8 mouse cellular contexts compared by ENCODE assay signal in the genomic region with DNA sequence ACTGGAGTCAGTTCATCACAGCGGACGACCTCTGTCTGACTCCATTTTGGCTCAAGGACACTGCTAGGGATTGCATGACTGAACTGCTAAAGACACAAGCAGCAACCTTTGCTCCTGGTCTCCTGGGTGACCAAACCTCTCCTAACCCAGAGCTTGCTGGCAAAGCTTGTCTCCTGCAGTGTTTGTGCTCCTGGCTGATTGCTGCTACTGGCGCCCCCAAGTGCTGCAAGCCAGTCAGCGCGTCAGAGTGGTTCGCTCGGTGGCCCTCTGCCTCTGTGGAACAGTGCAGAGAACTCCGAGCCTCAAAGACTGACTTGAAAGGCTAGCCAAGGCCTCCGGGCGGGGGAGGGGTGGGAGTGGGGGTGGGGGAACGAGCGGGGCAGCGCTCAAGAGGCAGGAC. TPM values are rescaled to one million over a fixed set of nuclear protein-coding genes. Genes with fewer than 3 reads are reported as not detected.
DNase-seq lines count a peak whose midpoint lies in the region; ATAC-seq lines count a peak whose summit lies in the region.

No protein-coding gene starts in this region.

- WGBS in embryonic facial prominence, embryonic 14.5 days = 4% methylated on average over 9 of the region's 13 CpGs
- WGBS in heart, embryonic 15.5 days = 5% methylated on average over 13 of the region's 13 CpGs
- 2% methylated on average over 13 of the region's 13 CpGs for WGBS in midbrain, embryonic 15.5 days

- H3K4me1 ChIP-seq in embryonic facial prominence, embryonic 14.5 days (ENCODE audit: control insufficient read depth, insufficient read depth, low read length) = no peaks in the 10 kb centered on the region
- peaks cover 35% of the 10 kb centered on the region for H3K4me1 ChIP-seq in heart, embryonic 15.5 days (replicated peaks)
- peaks cover 41% of the 10 kb centered on the region for H3K4me1 ChIP-seq in midbrain, embryonic 15.5 days

- ATAC-seq in embryonic facial prominence, embryonic 14.5 days (ENCODE audit: low read depth) = peak; percentile 80
- peak; percentile 44; the same call in 1 of the 2 replicates for ATAC-seq in heart, embryonic 15.5 days (replicated peaks; ENCODE audit: insufficient number of reproducible peaks, insufficient read depth, low FRiP score, low read depth)
- ATAC-seq in midbrain, embryonic 15.5 days (replicated peaks) = peak; percentile 71
- ATAC-seq in CD4-positive, CD25-positive, alpha-beta regulatory T cell, adult 4 months = no peak

- peak overlapping the region; percentile 49 for H3K4me3 ChIP-seq in embryonic facial prominence, embryonic 14.5 days (ENCODE audit: low read depth, low read length)
- peak overlapping the region; percentile 54 for H3K4me3 ChIP-seq in heart, embryonic 15.5 days
- peak overlapping the region; percentile 42 for H3K4me3 ChIP-seq in midbrain, embryonic 15.5 days

- H3K27me3 ChIP-seq in embryonic facial prominence, embryonic 14.5 days (replicated peaks; ENCODE audit: control insufficient read depth, insufficient read depth, low read length) = peaks cover 12% of the 10 kb centered on the region
- H3K27me3 ChIP-seq in heart, embryonic 15.5 days = peaks cover 28% of the 10 kb centered on the region
- peaks cover 18% of the 10 kb centered on the region for H3K27me3 ChIP-seq in midbrain, embryonic 15.5 days (replicated peaks)

- 0 out of 2 replicates have a peak overlapping the region, but pooled peaks have one; percentile 65 for H3K27ac ChIP-seq in embryonic facial prominence, embryonic 14.5 days (replicated peaks; ENCODE audit: low read depth, low read length)
- no peak overlapping the region for H3K27ac ChIP-seq in heart, embryonic 15.5 days
- no peak overlapping the region for H3K27ac ChIP-seq in midbrain, embryonic 15.5 days

- peak overlapping the region; percentile 66 for H3K9ac ChIP-seq in embryonic facial prominence, embryonic 14.5 days (ENCODE audit: low read depth, low read length)
- no peak overlapping the region for H3K9ac ChIP-seq in heart, embryonic 15.5 days
- H3K9ac ChIP-seq in midbrain, embryonic 15.5 days = no peak overlapping the region

- peak; percentile 89 for DNase-seq in heart, adult 11 months
- no peak for DNase-seq in heart, postnatal 25 days (ENCODE audit: low spot score)
- peak; percentile 88 for DNase-seq in embryonic facial prominence, embryonic 14.5 days (ENCODE audit: low spot score)
- peak; percentile 87 for DNase-seq in kidney, postnatal 14 days
- peak; percentile 64 for DNase-seq in liver

- no peaks in the 10 kb centered on the region for H3K9me3 ChIP-seq in embryonic facial prominence, embryonic 14.5 days (ENCODE audit: control insufficient read depth, low read length)
- no peaks in the 10 kb centered on the region for H3K9me3 ChIP-seq in heart, embryonic 15.5 days (replicated peaks)
- no peaks in the 10 kb centered on the region for H3K9me3 ChIP-seq in midbrain, embryonic 15.5 days

- no peaks in the 10 kb centered on the region for H3K36me3 ChIP-seq in embryonic facial prominence, embryonic 14.5 days (ENCODE audit: control insufficient read depth, insufficient read depth, low read length)
- no peaks in the 10 kb centered on the region for H3K36me3 ChIP-seq in heart, embryonic 15.5 days
- no peaks in the 10 kb centered on the region for H3K36me3 ChIP-seq in midbrain, embryonic 15.5 days (replicated peaks)

- intact Hi-C loops in heart, postnatal 25 days (cut with DNase I) = loop anchor here (10.0 kb wide), 1 partner anchor 109 kb away; no protein-coding TSS in a partner anchor

- peak overlapping the region; percentile 93 for H3K4me2 ChIP-seq in embryonic facial prominence, embryonic 14.5 days (ENCODE audit: low read depth, low read length)
- H3K4me2 ChIP-seq in heart, embryonic 15.5 days = peak overlapping the region; percentile 94
- H3K4me2 ChIP-seq in midbrain, embryonic 15.5 days = peak overlapping the region; percentile 95

RNA-seq across cellular contexts. Expression of gene Dkk2, which starts 1.1 kb away (rescaled TPM):
- under 1 TPM in 1 of 2 experiments, not detected in 1; 0.16 TPM for total RNA-seq in heart, postnatal 25 days (2021)
- 25.0 and 33.6 TPM in 2 replicates for polyA plus RNA-seq in embryonic facial prominence, embryonic 14.5 days (2014; fragmentation: Nextera tagmentation; extraction: Ambion mirVana)
- 1.5 and 4.2 TPM in 2 replicates for polyA plus RNA-seq in heart, embryonic 15.5 days (2015; fragmentation: Nextera tagmentation; extraction: Ambion mirVana)
- 2.3 and 2.4 TPM in 2 replicates for polyA plus RNA-seq in midbrain, embryonic 15.5 days (2015; fragmentation: Nextera tagmentation; extraction: Ambion mirVana)
- under 1 TPM in 1 of 2 experiments, not detected in 1; 0.08 TPM for polyA plus RNA-seq in CD4-positive, CD25-positive, alpha-beta regulatory T cell, adult 4 months (2017; shearing (Covaris generic))
